Mouse (Mus musculus) liver, embryonic 11.5 days (tissue): ENCODE results near the gene Spred1. TPM values are rescaled to one million over a fixed set of nuclear protein-coding genes. Genes with fewer than 3 reads are reported as not detected.

Experiments used
- ATAC-seq: fragments of 200-750 bp; cut with Nextera tagmentation; replicated peaks from 2 replicates; pipeline ENCODE4 v1.8.0; 2017; ENCODE audit warnings: moderate number of reproducible peaks, mild to moderate bottlenecking, moderate TSS enrichment, moderate library complexity; ENCODE audit not compliant: low FRiP score
- DNase-seq: peaks from one replicate; pipeline ENCODE4 v3.0.0-alpha.2; 2017; ENCODE audit warnings: low spot score
- H3K27ac ChIP-seq: fragments of 300-500 bp; sonication (generic); 2 replicates; pipeline ENCODE4 v1.5.1; 2014; ENCODE audit warnings: mild to moderate bottlenecking, low read depth, low read length, control low read depth
- H3K27me3 ChIP-seq: fragments of 300-500 bp; sonication (generic); replicated peaks from 2 replicates; pipeline ENCODE4 v1.6.1; 2014; ENCODE audit warnings: low read length, mixed read lengths; ENCODE audit not compliant: control insufficient read depth, insufficient read depth
- H3K36me3 ChIP-seq: fragments of 300-500 bp; sonication (generic); 2 replicates; pipeline ENCODE4 v1.6.1; 2014; ENCODE audit warnings: mild to moderate bottlenecking, low read length, moderate library complexity, mixed read lengths; ENCODE audit not compliant: control insufficient read depth, insufficient read depth
- H3K4me1 ChIP-seq: fragments of 300-500 bp; sonication (generic); replicated peaks from 2 replicates; pipeline ENCODE4 v1.6.1; 2014; ENCODE audit warnings: low read length, mixed read lengths; ENCODE audit not compliant: control insufficient read depth, insufficient read depth
- H3K4me2 ChIP-seq: fragments of 300-500 bp; sonication (generic); 2 replicates; pipeline ENCODE4 v1.6.1; 2014; ENCODE audit warnings: mild to moderate bottlenecking, control low read depth, moderate library complexity
- H3K4me3 ChIP-seq: fragments of 300-500 bp; sonication (generic); 2 replicates; pipeline ENCODE4 v1.5.1; 2014; ENCODE audit warnings: low read depth, low read length, control low read depth
- H3K9ac ChIP-seq: fragments of 300-500 bp; sonication (generic); 2 replicates; pipeline ENCODE4 v1.6.1; 2014; ENCODE audit warnings: low read depth, low read length, control low read depth
- H3K9me3 ChIP-seq: fragments of 300-500 bp; sonication (generic); 2 replicates; pipeline ENCODE4 v1.6.1; 2016; ENCODE audit warnings: low read length, inconsistent platforms, mixed read lengths; ENCODE audit not compliant: control insufficient read depth
- WGBS: fragments of 180-500 bp; shearing (Covaris S2); extraction: QIAGEN DNeasy Blood & Tissue Kit; methylation state at CpG from one replicate; pipeline ENCODE4 v1.1.7; 2014; 5-methylcytosine and 5-hydroxymethylcytosine counted together
- polyA plus RNA-seq: library from polyadenylated mRNA; unstranded; fragments of >200 nt; fragmentation: Nextera tagmentation; extraction: Ambion mirVana; gene quantifications from 2 replicates; pipeline ENCODE4 v1.2.1, GENCODE M21; 2014

Spred1 gene
- polyA plus RNA-seq, 1 experiment from 2014 or later, result 7.7 TPM

DNA sequence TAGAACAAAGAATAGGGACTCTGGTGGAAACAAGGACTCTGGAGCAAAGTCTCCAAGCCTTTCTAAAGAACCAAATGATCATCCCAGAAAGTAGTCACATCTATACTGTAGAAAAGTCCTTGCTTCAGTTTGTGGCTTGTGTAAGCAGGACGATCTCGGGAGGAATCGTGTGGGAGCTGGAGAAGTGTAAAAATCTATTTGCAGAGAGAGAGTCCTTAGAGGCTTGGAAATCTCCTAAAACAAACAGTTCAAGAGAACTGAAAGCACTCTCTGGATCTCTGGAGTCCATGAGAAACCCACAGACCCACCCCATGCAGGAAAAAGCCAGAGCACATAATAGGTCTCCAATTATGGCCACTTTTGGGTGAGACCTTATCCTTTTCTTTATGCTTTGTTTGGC is 31.1 kb upstream of the Spred1 start:
- Histone ChIP-seq H3K4me1 (peaks cover 7% of the 10 kb centered on the region), H3K36me3 (no peaks in the 10 kb centered on the region), H3K27ac (no peak overlapping the region), H3K9me3 (no peaks in the 10 kb centered on the region), H3K9ac (no peak overlapping the region), H3K4me2 (no peak overlapping the region), H3K27me3 (no peaks in the 10 kb centered on the region), H3K4me3 (no peak overlapping the region)
- WGBS, result 73% methylated on average over 3 of the region's 3 CpGs
- DNase-seq, result no peak
- no peak for ATAC-seq

GRCm38 (mm10) chr2:117092946-117093401 is 28.2 kb upstream of the Spred1 start:
- ATAC-seq (no peak), DNase-seq (no peak)
- Histone ChIP-seq H3K4me2 (no peak overlapping the region), H3K27ac (no peak overlapping the region), H3K9ac (no peak overlapping the region), H3K9me3 (no peaks in the 10 kb centered on the region), H3K27me3 (no peaks in the 10 kb centered on the region), H3K4me3 (no peak overlapping the region), H3K4me1 (peaks cover 17% of the 10 kb centered on the region), H3K36me3 (no peaks in the 10 kb centered on the region)
- 19% methylated on average over 2 of the region's 2 CpGs for WGBS

GRCm38 (mm10) chr2:117095491-117095890 is 25.7 kb upstream of the Spred1 start:
- H3K36me3 ChIP-seq, result no peaks in the 10 kb centered on the region
- no peak overlapping the region for H3K9ac ChIP-seq
- no peak overlapping the region for H3K4me3 ChIP-seq
- H3K27me3 ChIP-seq, result no peaks in the 10 kb centered on the region
- no peak overlapping the region for H3K4me2 ChIP-seq
- WGBS, result 68% methylated on average over 3 of the region's 3 CpGs
- ATAC-seq (no peak), DNase-seq (no peak)
- peaks cover 20% of the 10 kb centered on the region for H3K4me1 ChIP-seq
- no peak overlapping the region for H3K27ac ChIP-seq
- no peaks in the 10 kb centered on the region for H3K9me3 ChIP-seq

GRCm38 (mm10) chr2:117097305-117097704 is 23.9 kb upstream of the Spred1 start:
- Histone ChIP-seq H3K4me1 (peaks cover 20% of the 10 kb centered on the region), H3K9me3 (no peaks in the 10 kb centered on the region), H3K27me3 (no peaks in the 10 kb centered on the region), H3K4me3 (no peak overlapping the region), H3K27ac (no peak overlapping the region), H3K36me3 (no peaks in the 10 kb centered on the region), H3K4me2 (no peak overlapping the region), H3K9ac (no peak overlapping the region)
- ATAC-seq (no peak), DNase-seq (no peak)
- 29% methylated on average over 5 of the region's 5 CpGs for WGBS

DNA sequence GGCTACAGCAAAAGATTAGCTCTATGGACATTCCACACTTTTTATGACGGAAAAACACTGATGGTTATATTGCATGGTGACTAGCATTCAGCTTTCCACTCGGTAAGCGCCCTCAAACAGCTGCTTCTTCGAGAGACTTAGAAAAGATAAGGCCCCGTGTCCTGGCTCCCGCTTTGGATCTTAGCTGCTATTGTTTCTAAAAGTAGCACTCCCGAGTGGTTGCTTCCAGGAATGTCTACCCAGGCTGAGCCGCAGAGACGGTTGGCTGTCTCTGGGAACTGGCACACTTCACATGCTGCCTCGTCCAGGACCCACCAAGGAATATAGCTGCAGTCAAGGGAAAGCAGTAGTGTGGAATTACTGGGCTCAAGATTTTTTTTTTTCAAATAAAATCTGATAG is 21.9 kb upstream of the Spred1 start:
- Histone ChIP-seq H3K27me3 (no peaks in the 10 kb centered on the region), H3K9me3 (no peaks in the 10 kb centered on the region), H3K36me3 (no peaks in the 10 kb centered on the region), H3K4me2 (no peak overlapping the region), H3K9ac (no peak overlapping the region), H3K27ac (no peak overlapping the region), H3K4me3 (no peak overlapping the region), H3K4me1 (peaks cover 13% of the 10 kb centered on the region; the same call in 1 of the 2 replicates)
- DNase-seq (no peak), ATAC-seq (no peak)
- 52% methylated on average over 10 of the region's 10 CpGs for WGBS

DNA sequence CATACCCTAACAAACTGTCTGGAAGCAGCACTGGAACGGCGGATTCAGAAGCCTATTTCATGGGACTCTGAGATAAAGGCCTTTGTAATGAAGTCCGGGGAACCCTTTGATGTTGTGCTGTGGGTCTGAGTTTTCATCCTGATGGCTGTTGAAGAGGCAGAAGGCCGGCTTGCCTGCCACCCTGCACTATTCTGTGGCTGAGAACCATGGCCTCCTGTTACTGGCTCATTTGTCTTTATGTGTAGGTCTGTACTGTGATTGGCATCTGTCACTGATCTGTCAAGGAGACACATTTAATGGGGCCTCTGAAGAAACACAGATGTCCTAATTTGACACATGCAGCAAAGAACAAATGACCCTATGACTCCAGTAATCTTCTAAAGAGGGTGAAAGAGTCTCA is 17.7 kb upstream of the Spred1 start:
- ATAC-seq (no peak), DNase-seq (no peak)
- H3K4me1 ChIP-seq, result no peaks in the 10 kb centered on the region
- H3K9me3 ChIP-seq, result no peaks in the 10 kb centered on the region
- no peak overlapping the region for H3K4me2 ChIP-seq
- H3K27me3 ChIP-seq, result no peaks in the 10 kb centered on the region
- no peak overlapping the region for H3K27ac ChIP-seq
- 46% methylated on average over 4 of the region's 4 CpGs for WGBS
- H3K4me3 ChIP-seq, result no peak overlapping the region
- no peaks in the 10 kb centered on the region for H3K36me3 ChIP-seq
- H3K9ac ChIP-seq, result no peak overlapping the region

- Histone ChIP-seq H3K9ac (no peak overlapping the region), H3K36me3 (no peaks in the 10 kb centered on the region), H3K9me3 (no peaks in the 10 kb centered on the region), H3K27me3 (no peaks in the 10 kb centered on the region), H3K4me1 (no peaks in the 10 kb centered on the region), H3K4me2 (no peak overlapping the region), H3K27ac (no peak overlapping the region), H3K4me3 (no peak overlapping the region)
- WGBS, result 54% methylated on average over 7 of the region's 7 CpGs
- DNase-seq (no peak), ATAC-seq (no peak)
Measured at GRCm38 (mm10) chr2:117105407-117105806, 15.8 kb upstream of the Spred1 start.

DNA sequence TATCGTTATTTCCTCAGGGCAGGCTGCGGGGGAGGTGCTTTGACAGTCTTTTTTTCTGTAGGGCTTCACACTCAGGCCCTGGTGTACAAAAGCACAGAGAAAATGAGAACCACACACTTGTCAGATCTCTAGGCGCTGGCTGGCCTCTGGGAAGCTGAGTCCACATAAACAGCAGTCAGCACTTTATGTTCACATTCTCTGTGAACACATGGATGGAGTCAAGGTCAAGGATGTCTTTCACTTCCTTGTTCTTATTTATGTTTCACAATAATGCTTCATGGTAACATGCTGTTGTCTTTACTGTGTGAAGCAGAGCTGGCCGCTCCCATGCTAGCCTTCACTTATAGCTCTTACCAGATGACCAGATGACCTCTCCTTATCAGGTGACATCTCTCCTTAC is 13.1 kb upstream of the Spred1 start:
- 52% methylated on average over 4 of the region's 4 CpGs for WGBS
- no peak for DNase-seq

GRCm38 (mm10) chr2:117109296-117109695 is 11.9 kb upstream of the Spred1 start:
- Histone ChIP-seq H3K4me3 (no peak overlapping the region), H3K36me3 (no peaks in the 10 kb centered on the region), H3K9me3 (no peaks in the 10 kb centered on the region), H3K27ac (no peak overlapping the region), H3K27me3 (no peaks in the 10 kb centered on the region), H3K4me1 (no peaks in the 10 kb centered on the region), H3K9ac (no peak overlapping the region), H3K4me2 (no peak overlapping the region)
- no peak for ATAC-seq
- 46% methylated on average over 2 of the region's 2 CpGs for WGBS
- DNase-seq, result no peak

More for the DNA sequence above, 13.1 kb upstream of the Spred1 start:
- H3K27ac ChIP-seq, result no peak overlapping the region
- no peaks in the 10 kb centered on the region for H3K4me1 ChIP-seq
- H3K9me3 ChIP-seq, result no peaks in the 10 kb centered on the region
- no peaks in the 10 kb centered on the region for H3K36me3 ChIP-seq
- H3K4me3 ChIP-seq, result no peak overlapping the region
- no peak for ATAC-seq
- no peaks in the 10 kb centered on the region for H3K27me3 ChIP-seq
- no peak overlapping the region for H3K4me2 ChIP-seq
- H3K9ac ChIP-seq, result no peak overlapping the region
